Mouse (Mus musculus) left cerebral cortex, postnatal 36 days (tissue): Measurements from ENCODE around the gene Stx4a. TPM values are rescaled to one million over a fixed set of nuclear protein-coding genes. Genes with fewer than 3 reads are reported as not detected.
"Not testable (repeated sequence)": the region's sequence is repeated elsewhere in the genome, so short reads cannot be mapped to it uniquely, and the experiment has no call there.

Experiments
- DNase-seq, 2 experiments: peaks; one replicate each; pipeline ENCODE4 v3.0.0; 2021 to 2022; ENCODE audit warnings: low spot score in 2 of 2, mixed read lengths in 1 of 2
- intact Hi-C: fragments of 180-260 bp; cut with DNase I; formaldehyde crosslinking; loops from one replicate; pipeline ENCODE4 v1.15.1; 2025
- total RNA-seq, 2 experiments: library from RNA; stranded (reverse); gene quantifications; 2 replicates each; pipeline ENCODE4 v1.2.3; 2021

Gene Stx4a
- total RNA-seq, 2 experiments from 2014 or later = 74.6 to 76.0 TPM

- DNase-seq = no peak
- intact Hi-C loops = no loop called here
Observed at GRCm38 (mm10) chr7:127890798-127891197, 66.7 kb downstream of the Stx4a start, which contains the start of gene Prss53. TSS of gene Prss53 (minus strand) at chr7:127890970.

GRCm38 (mm10) chr7:127894480-127894879 lies 70.4 kb downstream of the Stx4a start:
- no peak for DNase-seq
- intact Hi-C loops = no loop called here

- DNase-seq = peak; percentile 93
- intact Hi-C loops = no loop called here
Observed at GRCm38 (mm10) chr7:127895442-127895841, 71.3 kb downstream of the Stx4a start, which contains the start of the genes Gm21974 and Vkorc1. TSS of gene Gm21974 (minus strand) at chr7:127895454. TSS of gene Vkorc1 (minus strand) at chr7:127895617.

GRCm38 (mm10) chr7:127895891-127896290 lies 71.8 kb downstream of the Stx4a start:
- intact Hi-C loops, DNase-seq: not testable (repeated sequence)

GRCm38 (mm10) chr7:127896384-127896783 lies 72.3 kb downstream of the Stx4a start:
- intact Hi-C loops = no loop called here
- DNase-seq = no peak

- intact Hi-C loops = no loop called here
- DNase-seq = no peak
Observed at GRCm38 (mm10) chr7:127897542-127897941, 73.4 kb downstream of the Stx4a start.

GRCm38 (mm10) chr7:127898179-127898956 lies 74.3 kb downstream of the Stx4a start:
- intact Hi-C loops = no loop called here
- DNase-seq = no peak

Other genes with a start within 250 kb of the Stx4a start
- gene Ccdc189, start 235.7 kb upstream of the Stx4a start, total RNA-seq = 1 to 10 TPM; 9.3 to 9.7 TPM
- 10 to 100 TPM; 63.1 to 81.0 TPM for gene Rnf40, start 235.5 kb upstream of the Stx4a start, total RNA-seq
- 10 to 100 TPM; 22.1 to 24.7 TPM for gene Zfp629, start 208.5 kb upstream of the Stx4a start, total RNA-seq
- 10 to 100 TPM; 37.9 to 47.9 TPM for gene Bcl7c, start 115.4 kb upstream of the Stx4a start, total RNA-seq
- 1 to 10 TPM; 2.4 to 2.5 TPM for gene Ctf1, start 111.6 kb upstream of the Stx4a start, total RNA-seq
- not detected for gene Ctf2, start 92.1 kb upstream of the Stx4a start, total RNA-seq
- gene Fbxl19, start 79.8 kb upstream of the Stx4a start, total RNA-seq = 10 to 100 TPM; 73.2 to 84.6 TPM
- 10 to 100 TPM; 18.9 to 25.4 TPM for gene Orai3, start 54.5 kb upstream of the Stx4a start, total RNA-seq
- gene Setd1a, start 47.6 kb upstream of the Stx4a start, total RNA-seq = 10 to 100 TPM; 40.0 to 53.4 TPM
- 1 to 10 TPM; 3.9 to 4.1 TPM for gene Gm49388, start 38.7 kb upstream of the Stx4a start, total RNA-seq
- 1 to 10 TPM; 3.3 to 4.0 TPM for gene Hsd3b7, start 23.7 kb upstream of the Stx4a start, total RNA-seq
- 100 to 1,000 TPM; 431 to 441 TPM for gene Stx1b, start 255 bp downstream of the Stx4a start, total RNA-seq
- 10 to 100 TPM; 27.0 to 33.9 TPM for gene Zfp646, start 51.9 kb downstream of the Stx4a start, total RNA-seq
- 10 to 100 TPM; 20.0 to 26.4 TPM for gene Zfp668, start 52.5 kb downstream of the Stx4a start, total RNA-seq
- 1 to 10 TPM in 1 of 2 experiments, under 1 TPM in 1; 0.76 to 2.2 TPM for gene Prss53, start 66.7 kb downstream of the Stx4a start, total RNA-seq
- not detected for gene Gm21974, start 71.2 kb downstream of the Stx4a start, total RNA-seq
- gene Vkorc1, start 71.3 kb downstream of the Stx4a start, total RNA-seq = 10 to 100 TPM; 22.2 to 24.5 TPM
- 10 to 100 TPM; 36.4 to 46.4 TPM for gene Bckdk, start 79.8 kb downstream of the Stx4a start, total RNA-seq
- 10 to 100 TPM; 27.6 to 34.8 TPM for gene Kat8, start 88.2 kb downstream of the Stx4a start, total RNA-seq
- not detected for gene Prss8, start 105.8 kb downstream of the Stx4a start, total RNA-seq
- gene Prss36, start 122.4 kb downstream of the Stx4a start, total RNA-seq = 10 to 100 TPM in 1 of 2 experiments, 1 to 10 TPM in 1; 8.2 to 10.2 TPM
- gene Fus, start 143.2 kb downstream of the Stx4a start, total RNA-seq = 100 to 1,000 TPM; 259 to 349 TPM
- gene Pycard, start 169.6 kb downstream of the Stx4a start, total RNA-seq = 1 to 10 TPM in 1 of 2 experiments, under 1 TPM in 1; 0.79 to 1.8 TPM
- gene Trim72, start 179.7 kb downstream of the Stx4a start, total RNA-seq = under 1 TPM; 0.96 to 0.97 TPM
- 10 to 100 TPM; 10.2 to 12.1 TPM for gene Itgam, start 238.3 kb downstream of the Stx4a start, total RNA-seq
- not detected for gene Gm49368, start 238.4 kb downstream of the Stx4a start, total RNA-seq